Mouse (Mus musculus): ENCODE results near the gene Hnrnpr. TPM values are rescaled to one million over a fixed set of nuclear protein-coding genes. Genes with fewer than 3 reads are reported as not detected.
A peak's percentile ranks its signal among the peaks of the same experiment; 100 is the strongest.

The Hnrnpr gene
- polyA plus RNA-seq, 1 experiment from 2014 or later = 82.2 TPM

- Histone ChIP-seq H3K27ac (ENCODE audit: low read length) (no peak overlapping the region), H3K9ac (replicated peaks; ENCODE audit: low read depth) (no peak overlapping the region), H3K27me3 (replicated peaks; ENCODE audit: insufficient read depth, low read length) (no peaks in the 10 kb centered on the region), H3K36me3 (ENCODE audit: insufficient read depth, low read length) (0 out of 2 replicates have a peak, but pooled peaks cover 8% of the 10 kb centered on the region), H3K9me3 (ENCODE audit: low read length) (no peaks in the 10 kb centered on the region), H3K4me3 (ENCODE audit: low read depth, low read length) (no peak overlapping the region), H3K4me2 (replicated peaks; ENCODE audit: low read depth, low read length) (no peak overlapping the region), H3K4me1 (ENCODE audit: insufficient read depth, low read depth, low read length) (no peaks in the 10 kb centered on the region)
- TF ChIP-seq EP300 (IDR thresholded peaks at IDR 0.05) (0 out of 2 replicates have a peak, but pooled peaks have one; percentile 21), CTCF (IDR thresholded peaks at IDR 0.05) (no peak)
- 77% methylated on average over 3 of the region's 3 CpGs for WGBS
- DNase-seq (ENCODE audit: low spot score) (no peak), ATAC-seq (no peak)
Measured at GRCm38 (mm10) chr4:136333191-136333590, 22.4 kb downstream of the Hnrnpr start.

- ATAC-seq = no peak
- Histone ChIP-seq H3K27me3 (replicated peaks; ENCODE audit: insufficient read depth, low read length) (no peaks in the 10 kb centered on the region), H3K4me1 (ENCODE audit: insufficient read depth, low read depth, low read length) (no peaks in the 10 kb centered on the region), H3K36me3 (ENCODE audit: insufficient read depth, low read length) (peaks cover 8% of the 10 kb centered on the region; the same call in 1 of the 2 replicates), H3K27ac (ENCODE audit: low read length) (no peak overlapping the region), H3K4me2 (replicated peaks; ENCODE audit: low read depth, low read length) (no peak overlapping the region), H3K4me3 (ENCODE audit: low read depth, low read length) (no peak overlapping the region), H3K9ac (replicated peaks; ENCODE audit: low read depth) (no peak overlapping the region), H3K9me3 (ENCODE audit: low read length) (no peaks in the 10 kb centered on the region)
- 63% methylated on average over 2 of the region's 2 CpGs for WGBS
- no peak for DNase-seq (ENCODE audit: low spot score)
- TF ChIP-seq EP300 (IDR thresholded peaks at IDR 0.05) (no peak), CTCF (IDR thresholded peaks at IDR 0.05) (no peak)
Measured at GRCm38 (mm10) chr4:136335065-136335464, 24.3 kb downstream of the Hnrnpr start.

GRCm38 (mm10) chr4:136337129-136337528 is 26.4 kb downstream of the Hnrnpr start:
- Histone ChIP-seq H3K36me3 (ENCODE audit: insufficient read depth, low read length) (peaks cover 8% of the 10 kb centered on the region; the same call in 1 of the 2 replicates), H3K27me3 (replicated peaks; ENCODE audit: insufficient read depth, low read length) (no peaks in the 10 kb centered on the region), H3K4me2 (replicated peaks; ENCODE audit: low read depth, low read length) (no peak overlapping the region), H3K4me3 (ENCODE audit: low read depth, low read length) (no peak overlapping the region), H3K27ac (ENCODE audit: low read length) (no peak overlapping the region), H3K9ac (replicated peaks; ENCODE audit: low read depth) (no peak overlapping the region), H3K9me3 (ENCODE audit: low read length) (no peaks in the 10 kb centered on the region), H3K4me1 (ENCODE audit: insufficient read depth, low read depth, low read length) (no peaks in the 10 kb centered on the region)
- ATAC-seq = no peak
- WGBS = 65% methylated on average over 4 of the region's 4 CpGs
- TF ChIP-seq CTCF (IDR thresholded peaks at IDR 0.05) (no peak), EP300 (IDR thresholded peaks at IDR 0.05) (no peak)
- DNase-seq (ENCODE audit: low spot score) = no peak

GRCm38 (mm10) chr4:136349616-136350015 is 38.9 kb downstream of the Hnrnpr start:
- Histone ChIP-seq H3K4me1 (ENCODE audit: insufficient read depth, low read depth, low read length) (no peaks in the 10 kb centered on the region), H3K4me3 (ENCODE audit: low read depth, low read length) (no peak overlapping the region), H3K9ac (replicated peaks; ENCODE audit: low read depth) (no peak overlapping the region), H3K4me2 (replicated peaks; ENCODE audit: low read depth, low read length) (no peak overlapping the region), H3K27me3 (replicated peaks; ENCODE audit: insufficient read depth, low read length) (no peaks in the 10 kb centered on the region), H3K9me3 (ENCODE audit: low read length) (no peaks in the 10 kb centered on the region), H3K27ac (ENCODE audit: low read length) (no peak overlapping the region), H3K36me3 (ENCODE audit: insufficient read depth, low read length) (peaks cover 27% of the 10 kb centered on the region; the same call in 1 of the 2 replicates)
- TF ChIP-seq CTCF (IDR thresholded peaks at IDR 0.05) (no peak), EP300 (IDR thresholded peaks at IDR 0.05) (no peak)
- 59% methylated on average over 6 of the region's 6 CpGs for WGBS
- DNase-seq (ENCODE audit: low spot score) (no peak), ATAC-seq (peak; percentile 38; the same call in 1 of the 2 replicates)

GRCm38 (mm10) chr4:136357026-136357425 is 46.3 kb downstream of the Hnrnpr start:
- Histone ChIP-seq H3K27me3 (replicated peaks; ENCODE audit: insufficient read depth, low read length) (no peaks in the 10 kb centered on the region), H3K27ac (ENCODE audit: low read length) (no peak overlapping the region), H3K4me3 (ENCODE audit: low read depth, low read length) (no peak overlapping the region), H3K4me2 (replicated peaks; ENCODE audit: low read depth, low read length) (no peak overlapping the region), H3K4me1 (ENCODE audit: insufficient read depth, low read depth, low read length) (no peaks in the 10 kb centered on the region), H3K9ac (replicated peaks; ENCODE audit: low read depth) (no peak overlapping the region), H3K9me3 (ENCODE audit: low read length) (no peaks in the 10 kb centered on the region), H3K36me3 (ENCODE audit: insufficient read depth, low read length) (peaks cover 25% of the 10 kb centered on the region; the same call in 1 of the 2 replicates)
- DNase-seq (ENCODE audit: low spot score) (no peak), ATAC-seq (no peak)
- TF ChIP-seq CTCF (IDR thresholded peaks at IDR 0.05) = no peak
- TF ChIP-seq EP300 (IDR thresholded peaks at IDR 0.05) = no peak
- WGBS = 60% methylated on average over 6 of the region's 6 CpGs

GRCm38 (mm10) chr4:136357429-136357828 is 46.7 kb downstream of the Hnrnpr start:
- Histone ChIP-seq H3K4me3 (ENCODE audit: low read depth, low read length) (no peak overlapping the region), H3K27ac (ENCODE audit: low read length) (no peak overlapping the region), H3K36me3 (ENCODE audit: insufficient read depth, low read length) (peaks cover 25% of the 10 kb centered on the region; the same call in 1 of the 2 replicates), H3K4me1 (ENCODE audit: insufficient read depth, low read depth, low read length) (no peaks in the 10 kb centered on the region), H3K27me3 (replicated peaks; ENCODE audit: insufficient read depth, low read length) (no peaks in the 10 kb centered on the region), H3K4me2 (replicated peaks; ENCODE audit: low read depth, low read length) (no peak overlapping the region), H3K9me3 (ENCODE audit: low read length) (no peaks in the 10 kb centered on the region), H3K9ac (replicated peaks; ENCODE audit: low read depth) (no peak overlapping the region)
- TF ChIP-seq EP300 (IDR thresholded peaks at IDR 0.05) = no peak
- no peak for TF ChIP-seq CTCF (IDR thresholded peaks at IDR 0.05)
- DNase-seq (ENCODE audit: low spot score) = no peak
- ATAC-seq = no peak
- 100% methylated on average over 4 of the region's 4 CpGs for WGBS

- no peak overlapping the region for H3K27ac ChIP-seq (ENCODE audit: low read length)
- H3K36me3 ChIP-seq (ENCODE audit: insufficient read depth, low read length) = no peaks in the 10 kb centered on the region
- H3K9me3 ChIP-seq (ENCODE audit: low read length) = no peaks in the 10 kb centered on the region
- no peak overlapping the region for H3K4me3 ChIP-seq (ENCODE audit: low read depth, low read length)
- DNase-seq (ENCODE audit: low spot score) (no peak), ATAC-seq (no peak)
- H3K9ac ChIP-seq (replicated peaks; ENCODE audit: low read depth) = no peak overlapping the region
- TF ChIP-seq EP300 (IDR thresholded peaks at IDR 0.05) (no peak), CTCF (IDR thresholded peaks at IDR 0.05) (no peak)
- 49% methylated on average over 4 of the region's 4 CpGs for WGBS
- H3K4me1 ChIP-seq (ENCODE audit: insufficient read depth, low read depth, low read length) = no peaks in the 10 kb centered on the region
- no peaks in the 10 kb centered on the region for H3K27me3 ChIP-seq (replicated peaks; ENCODE audit: insufficient read depth, low read length)
- no peak overlapping the region for H3K4me2 ChIP-seq (replicated peaks; ENCODE audit: low read depth, low read length)
Measured at GRCm38 (mm10) chr4:136367856-136368255, 57.1 kb downstream of the Hnrnpr start.

All from lung, postnatal 0 days (tissue).